Mouse (Mus musculus): ENCODE measurements around the gene Zfp626. TPM values are rescaled to one million over a fixed set of nuclear protein-coding genes. Genes with fewer than 3 reads are reported as not detected.
"Not testable (repeated sequence)": the region's sequence is repeated elsewhere in the genome, so short reads cannot be mapped to it uniquely, and the experiment has no call there.

Zfp626 gene
- total RNA-seq (2014; fragmentation: Nextera tagmentation) (6.0 and 8.0 TPM in 2 replicates), total RNA-seq (2017) (6.2 and 6.3 TPM in 2 replicates), polyA plus RNA-seq (2012) (0.13 and 0.14 TPM in 2 replicates)

GRCm38 (mm10) chr7:27806896-27807295, at the start of gene Zfp626:
Gene Zfp626 (plus strand): TSS chr7:27807196.
- not testable (repeated sequence) for H3K4me1 ChIP-seq (ENCODE audit: insufficient read depth, low read depth, low read length); ATAC-seq (ENCODE audit: extremely low read depth, insufficient number of reproducible peaks, low FRiP score, poor library complexity, severe bottlenecking); DNase-seq (ENCODE audit: low spot score); H3K9me3 ChIP-seq (replicated peaks); H3K4me3 ChIP-seq (ENCODE audit: low read depth, low read length); H3K27me3 ChIP-seq (ENCODE audit: insufficient read depth, low read length)
- peaks cover 39% of the 10 kb centered on the region for H3K36me3 ChIP-seq (replicated peaks)

GRCm38 (mm10) chr7:27765176-27765886, 41.7 kb upstream of the Zfp626 start:
- no peak for TF ChIP-seq GATA2 (IDR thresholded peaks at IDR 0.05; ENCODE audit: borderline replicate concordance, low read depth, low read length)
- no peak for TF ChIP-seq POLR2AphosphoS5 (IDR thresholded peaks at IDR 0.05; ENCODE audit: insufficient replicate concordance, low read depth, low read length)
- TF ChIP-seq GATA1 (IDR thresholded peaks at IDR 0.05; ENCODE audit: borderline replicate concordance, low read length) = no peak
- TF ChIP-seq TAL1 (conservative IDR thresholded peaks at IDR 0.05; ENCODE audit: low read depth, low read length) = no peak
- TF ChIP-seq CTCF (IDR thresholded peaks at IDR 0.05; ENCODE audit: low read depth, low read length) = no peak
- no peaks in the 10 kb centered on the region for H3K27me3 ChIP-seq (ENCODE audit: insufficient read depth, low read length)
- no peaks in the 10 kb centered on the region for H3K36me3 ChIP-seq (replicated peaks)
- no peaks in the 10 kb centered on the region for H3K4me1 ChIP-seq (ENCODE audit: insufficient read depth, low read depth, low read length)
- H3K4me3 ChIP-seq (ENCODE audit: low read depth, low read length) = no peak overlapping the region
- no peak for DNase-seq (ENCODE audit: low spot score)
- H3K9me3 ChIP-seq (replicated peaks) = no peaks in the 10 kb centered on the region
- ATAC-seq (ENCODE audit: extremely low read depth, insufficient number of reproducible peaks, low FRiP score, poor library complexity, severe bottlenecking) = no peak

- no peaks in the 10 kb centered on the region for H3K36me3 ChIP-seq (replicated peaks)
- ATAC-seq (ENCODE audit: extremely low read depth, insufficient number of reproducible peaks, low FRiP score, poor library complexity, severe bottlenecking) (no peak), DNase-seq (ENCODE audit: low spot score) (no peak)
- H3K4me3 ChIP-seq (ENCODE audit: low read depth, low read length) = no peak overlapping the region
- TF ChIP-seq GATA1 (IDR thresholded peaks at IDR 0.05; ENCODE audit: borderline replicate concordance, low read length) = no peak
- TF ChIP-seq CTCF (IDR thresholded peaks at IDR 0.05; ENCODE audit: low read depth, low read length) = no peak
- TF ChIP-seq TAL1 (conservative IDR thresholded peaks at IDR 0.05; ENCODE audit: low read depth, low read length) = no peak
- no peak for TF ChIP-seq POLR2AphosphoS5 (IDR thresholded peaks at IDR 0.05; ENCODE audit: insufficient replicate concordance, low read depth, low read length)
- no peak for TF ChIP-seq GATA2 (IDR thresholded peaks at IDR 0.05; ENCODE audit: borderline replicate concordance, low read depth, low read length)
- peaks cover 8% of the 10 kb centered on the region for H3K9me3 ChIP-seq (replicated peaks)
- no peaks in the 10 kb centered on the region for H3K4me1 ChIP-seq (ENCODE audit: insufficient read depth, low read depth, low read length)
- H3K27me3 ChIP-seq (ENCODE audit: insufficient read depth, low read length) = 0 out of 2 replicates have a peak, but pooled peaks cover 5% of the 10 kb centered on the region
These were observed 17.7 kb upstream of the Zfp626 start for GRCm38 (mm10) chr7:27789306-27789705.

- ATAC-seq (ENCODE audit: extremely low read depth, insufficient number of reproducible peaks, low FRiP score, poor library complexity, severe bottlenecking); H3K4me3 ChIP-seq (ENCODE audit: low read depth, low read length); H3K4me1 ChIP-seq (ENCODE audit: insufficient read depth, low read depth, low read length); H3K9me3 ChIP-seq (replicated peaks); H3K27me3 ChIP-seq (ENCODE audit: insufficient read depth, low read length); H3K36me3 ChIP-seq (replicated peaks); DNase-seq (ENCODE audit: low spot score): not testable (repeated sequence)
These were observed 13.1 kb upstream of the Zfp626 start for GRCm38 (mm10) chr7:27793865-27794264.

GRCm38 (mm10) chr7:27794566-27794965, 12.4 kb upstream of the Zfp626 start:
- Histone ChIP-seq H3K9me3 (replicated peaks) (peaks cover 9% of the 10 kb centered on the region), H3K27me3 (ENCODE audit: insufficient read depth, low read length) (0 out of 2 replicates have a peak, but pooled peaks cover 11% of the 10 kb centered on the region), H3K4me3 (ENCODE audit: low read depth, low read length) (no peak overlapping the region), H3K4me1 (ENCODE audit: insufficient read depth, low read depth, low read length) (no peaks in the 10 kb centered on the region), H3K36me3 (replicated peaks) (no peaks in the 10 kb centered on the region)
- no peak for TF ChIP-seq TAL1 (conservative IDR thresholded peaks at IDR 0.05; ENCODE audit: low read depth, low read length)
- ATAC-seq (ENCODE audit: extremely low read depth, insufficient number of reproducible peaks, low FRiP score, poor library complexity, severe bottlenecking) = no peak
- no peak for DNase-seq (ENCODE audit: low spot score)

GRCm38 (mm10) chr7:27797906-27798811, 8.8 kb upstream of the Zfp626 start:
- TF ChIP-seq CTCF (IDR thresholded peaks at IDR 0.05; ENCODE audit: low read depth, low read length) = no peak
- no peak for TF ChIP-seq GATA1 (IDR thresholded peaks at IDR 0.05; ENCODE audit: borderline replicate concordance, low read length)
- no peak for TF ChIP-seq GATA2 (IDR thresholded peaks at IDR 0.05; ENCODE audit: borderline replicate concordance, low read depth, low read length)
- TF ChIP-seq POLR2AphosphoS5 (IDR thresholded peaks at IDR 0.05; ENCODE audit: insufficient replicate concordance, low read depth, low read length) = no peak
- TF ChIP-seq TAL1 (conservative IDR thresholded peaks at IDR 0.05; ENCODE audit: low read depth, low read length) = no peak

More at GRCm38 (mm10) chr7:27797906-27798811, 8.8 kb upstream of the Zfp626 start:
- H3K4me1 ChIP-seq (ENCODE audit: insufficient read depth, low read depth, low read length) = no peaks in the 10 kb centered on the region
- 0 out of 2 replicates have a peak, but pooled peaks cover 6% of the 10 kb centered on the region for H3K27me3 ChIP-seq (ENCODE audit: insufficient read depth, low read length)
- no peaks in the 10 kb centered on the region for H3K36me3 ChIP-seq (replicated peaks)
- H3K4me3 ChIP-seq (ENCODE audit: low read depth, low read length) = no peak overlapping the region
- peaks cover 9% of the 10 kb centered on the region for H3K9me3 ChIP-seq (replicated peaks)
- ATAC-seq (ENCODE audit: extremely low read depth, insufficient number of reproducible peaks, low FRiP score, poor library complexity, severe bottlenecking) (no peak), DNase-seq (ENCODE audit: low spot score) (no peak)
